Mouse (Mus musculus) limb, embryonic 13.5 days (tissue): Measurements from ENCODE around the gene Tpst2. TPM values are rescaled to one million over a fixed set of nuclear protein-coding genes. Genes with fewer than 3 reads are reported as not detected.
A peak's percentile ranks its signal among the peaks of the same experiment; 100 is the strongest.

ENCODE experiments used
- ATAC-seq: fragments of 200-750 bp; cut with Nextera tagmentation; 2 replicates; pipeline ENCODE4 v1.8.0; 2017; ENCODE audit warnings: low read depth, moderate number of reproducible peaks, moderate TSS enrichment; ENCODE audit not compliant: low FRiP score
- H3K27ac ChIP-seq: fragments of 300-500 bp; sonication (generic); 2 replicates; pipeline ENCODE4 v1.5.1; 2015; ENCODE audit warnings: inconsistent platforms, mild to moderate bottlenecking, moderate library complexity
- H3K27me3 ChIP-seq: fragments of 300-500 bp; sonication (generic); 2 replicates; pipeline ENCODE4 v1.6.1; 2015; ENCODE audit warnings: mild to moderate bottlenecking, inconsistent platforms
- H3K36me3 ChIP-seq: fragments of 300-500 bp; sonication (generic); 2 replicates; pipeline ENCODE4 v1.6.1; 2015; ENCODE audit warnings: inconsistent platforms, mild to moderate bottlenecking, moderate library complexity
- H3K4me1 ChIP-seq: fragments of 300-500 bp; sonication (generic); 2 replicates; pipeline ENCODE4 v1.6.1; 2015; ENCODE audit warnings: inconsistent platforms
- H3K4me2 ChIP-seq: fragments of 300-500 bp; sonication (generic); replicated peaks from 2 replicates; pipeline ENCODE4 v1.6.1; 2015; ENCODE audit warnings: inconsistent platforms, mild to moderate bottlenecking, moderate library complexity
- H3K4me3 ChIP-seq: fragments of 300-500 bp; sonication (generic); 2 replicates; pipeline ENCODE4 v1.5.1; 2015; ENCODE audit warnings: moderate library complexity, mild to moderate bottlenecking, inconsistent platforms
- H3K9ac ChIP-seq: fragments of 300-500 bp; sonication (generic); 2 replicates; pipeline ENCODE4 v1.6.1; 2015; ENCODE audit warnings: mild to moderate bottlenecking, inconsistent platforms
- H3K9me3 ChIP-seq: fragments of 300-500 bp; sonication (generic); 2 replicates; pipeline ENCODE4 v1.6.1; 2016; ENCODE audit warnings: inconsistent platforms
- WGBS: fragments of 180-500 bp; shearing (Covaris S2); methylation state at CpG from one replicate; pipeline ENCODE4 v1.1.7; 2015; 5-methylcytosine and 5-hydroxymethylcytosine counted together
- polyA plus RNA-seq: library from polyadenylated mRNA; unstranded; fragments of >200 nt; fragmentation: Nextera tagmentation; extraction: Ambion mirVana; gene quantifications from 2 replicates; pipeline ENCODE4 v1.2.1, GENCODE M21; 2015

Gene Tpst2
- polyA plus RNA-seq, 1 experiment from 2014 or later, result 42.3 TPM

- WGBS, result under 1% methylated on average over 24 of the region's 24 CpGs
- peak overlapping the region; percentile 75 for H3K27ac ChIP-seq
- H3K4me2 ChIP-seq, result peak overlapping the region; percentile 86
- peak overlapping the region; percentile 73 for H3K4me3 ChIP-seq
- peak overlapping the region; percentile 84 for H3K9ac ChIP-seq
- H3K9me3 ChIP-seq, result no peaks in the 10 kb centered on the region
- H3K27me3 ChIP-seq, result no peaks in the 10 kb centered on the region
- no peaks in the 10 kb centered on the region for H3K36me3 ChIP-seq
- no peak; the same call in 1 of the 2 replicates for ATAC-seq
- peaks cover 61% of the 10 kb centered on the region for H3K4me1 ChIP-seq
Measured at GRCm38 (mm10) chr5:112276907-112277348, 437 bp downstream of the Tpst2 start.

- Histone ChIP-seq H3K9me3 (no peaks in the 10 kb centered on the region), H3K27me3 (no peaks in the 10 kb centered on the region), H3K36me3 (no peaks in the 10 kb centered on the region), H3K4me1 (peaks cover 71% of the 10 kb centered on the region), H3K4me3 (peak overlapping the region; percentile 73), H3K9ac (no peak overlapping the region; the same call in 1 of the 2 replicates), H3K4me2 (peak overlapping the region; percentile 86), H3K27ac (no peak overlapping the region)
- 90% methylated on average over 11 of the region's 11 CpGs for WGBS
- no peak for ATAC-seq
Measured at GRCm38 (mm10) chr5:112277906-112278470, 1.5 kb downstream of the Tpst2 start.

GRCm38 (mm10) chr5:112279181-112280021 is 2.9 kb downstream of the Tpst2 start:
- 79% methylated on average over 17 of the region's 17 CpGs for WGBS
- H3K9me3 ChIP-seq, result no peaks in the 10 kb centered on the region
- H3K27me3 ChIP-seq, result no peaks in the 10 kb centered on the region
- no peaks in the 10 kb centered on the region for H3K36me3 ChIP-seq
- H3K27ac ChIP-seq, result no peak overlapping the region; the same call in 1 of the 2 replicates
- no peak for ATAC-seq
- H3K4me3 ChIP-seq, result no peak overlapping the region
- no peak overlapping the region for H3K4me2 ChIP-seq
- H3K9ac ChIP-seq, result peak overlapping the region; percentile 50; the same call in 1 of the 2 replicates
- peaks cover 75% of the 10 kb centered on the region for H3K4me1 ChIP-seq

- no peak overlapping the region for H3K27ac ChIP-seq
- no peaks in the 10 kb centered on the region for H3K9me3 ChIP-seq
- H3K36me3 ChIP-seq, result no peaks in the 10 kb centered on the region
- no peaks in the 10 kb centered on the region for H3K27me3 ChIP-seq
- H3K9ac ChIP-seq, result 0 out of 2 replicates have a peak overlapping the region, but pooled peaks have one; percentile 2
- ATAC-seq, result no peak
- WGBS, result 84% methylated on average over 7 of the region's 7 CpGs
- H3K4me2 ChIP-seq, result no peak overlapping the region
- peaks cover 72% of the 10 kb centered on the region for H3K4me1 ChIP-seq
- no peak overlapping the region for H3K4me3 ChIP-seq
Measured at GRCm38 (mm10) chr5:112280151-112280550, 3.7 kb downstream of the Tpst2 start.

GRCm38 (mm10) chr5:112280863-112281660 is 4.6 kb downstream of the Tpst2 start:
- H3K27me3 ChIP-seq, result no peaks in the 10 kb centered on the region
- WGBS, result 59% methylated on average over 15 of the region's 15 CpGs
- peak overlapping the region; percentile 25; the same call in 1 of the 2 replicates for H3K9ac ChIP-seq
- H3K4me2 ChIP-seq, result no peak overlapping the region
- no peak for ATAC-seq
- peaks cover 64% of the 10 kb centered on the region for H3K4me1 ChIP-seq
- no peak overlapping the region for H3K4me3 ChIP-seq
- H3K36me3 ChIP-seq, result no peaks in the 10 kb centered on the region
- H3K9me3 ChIP-seq, result no peaks in the 10 kb centered on the region
- H3K27ac ChIP-seq, result no peak overlapping the region

- H3K4me3 ChIP-seq, result no peak overlapping the region
- no peak for ATAC-seq
- H3K9me3 ChIP-seq, result no peaks in the 10 kb centered on the region
- H3K4me2 ChIP-seq, result no peak overlapping the region
- peaks cover 70% of the 10 kb centered on the region for H3K4me1 ChIP-seq
- no peak overlapping the region for H3K27ac ChIP-seq
- H3K36me3 ChIP-seq, result no peaks in the 10 kb centered on the region
- 79% methylated on average over 4 of the region's 4 CpGs for WGBS
- H3K9ac ChIP-seq, result no peak overlapping the region; the same call in 1 of the 2 replicates
- H3K27me3 ChIP-seq, result no peaks in the 10 kb centered on the region
Measured at GRCm38 (mm10) chr5:112281676-112282075, 5.2 kb downstream of the Tpst2 start.

- H3K4me1 ChIP-seq, result peaks cover 71% of the 10 kb centered on the region
Measured at GRCm38 (mm10) chr5:112282123-112282779, 5.8 kb downstream of the Tpst2 start.

GRCm38 (mm10) chr5:112282780-112283482 is 6.4 kb downstream of the Tpst2 start:
- Histone ChIP-seq H3K4me3 (no peak overlapping the region), H3K36me3 (no peaks in the 10 kb centered on the region), H3K4me1 (peaks cover 64% of the 10 kb centered on the region), H3K4me2 (no peak overlapping the region), H3K9me3 (no peaks in the 10 kb centered on the region), H3K27ac (no peak overlapping the region), H3K9ac (no peak overlapping the region), H3K27me3 (no peaks in the 10 kb centered on the region)
- no peak for ATAC-seq
- 71% methylated on average over 9 of the region's 9 CpGs for WGBS

More at GRCm38 (mm10) chr5:112282123-112282779, 5.8 kb downstream of the Tpst2 start:
- Histone ChIP-seq H3K36me3 (no peaks in the 10 kb centered on the region), H3K9ac (no peak overlapping the region), H3K9me3 (no peaks in the 10 kb centered on the region), H3K4me2 (no peak overlapping the region), H3K4me3 (no peak overlapping the region), H3K27ac (no peak overlapping the region; the same call in 1 of the 2 replicates), H3K27me3 (no peaks in the 10 kb centered on the region)
- 71% methylated on average over 6 of the region's 6 CpGs for WGBS
- ATAC-seq, result no peak

GRCm38 (mm10) chr5:112283543-112284202 is 7.2 kb downstream of the Tpst2 start:
- no peaks in the 10 kb centered on the region for H3K27me3 ChIP-seq
- H3K9me3 ChIP-seq, result no peaks in the 10 kb centered on the region
- H3K27ac ChIP-seq, result no peak overlapping the region
- peaks cover 62% of the 10 kb centered on the region for H3K4me1 ChIP-seq
- 71% methylated on average over 10 of the region's 10 CpGs for whole genome bisulfite sequencing
- no peak overlapping the region for H3K4me3 ChIP-seq
- no peaks in the 10 kb centered on the region for H3K36me3 ChIP-seq
- no peak for ATAC-seq
- no peak overlapping the region for H3K4me2 ChIP-seq
- no peak overlapping the region for H3K9ac ChIP-seq

GRCm38 (mm10) chr5:112284203-112284582 is 7.7 kb downstream of the Tpst2 start:
- WGBS, result 77% methylated on average over 7 of the region's 7 CpGs
- no peak overlapping the region for H3K9ac ChIP-seq
- H3K9me3 ChIP-seq, result no peaks in the 10 kb centered on the region
- ATAC-seq, result no peak
- H3K36me3 ChIP-seq, result no peaks in the 10 kb centered on the region
- H3K4me1 ChIP-seq, result peaks cover 61% of the 10 kb centered on the region
- no peak overlapping the region for H3K4me3 ChIP-seq
- no peak overlapping the region for H3K27ac ChIP-seq
- no peak overlapping the region for H3K4me2 ChIP-seq
- no peaks in the 10 kb centered on the region for H3K27me3 ChIP-seq
